Mouse (Mus musculus): ENCODE measurements around the gene Mtmr6.
"Not testable (repeated sequence)": the region's sequence is repeated elsewhere in the genome, so short reads cannot be mapped to it uniquely, and the experiment has no call there.

Mtmr6 gene

GRCm38 (mm10) chr14:60290363-60290762 is 25.3 kb downstream of the Mtmr6 start:
- CTCF ChIA-PET, result no interaction called here

GRCm38 (mm10) chr14:60295531-60295930 is 30.5 kb downstream of the Mtmr6 start:
- CTCF ChIA-PET, result no interaction called here

- CTCF ChIA-PET, result no interaction called here
Measured at GRCm38 (mm10) chr14:60300224-60300991, 35.4 kb downstream of the Mtmr6 start.

- CTCF ChIA-PET, result no interaction called here
Measured at GRCm38 (mm10) chr14:60301024-60301423, 36.0 kb downstream of the Mtmr6 start.

GRCm38 (mm10) chr14:60302441-60302840 is 37.4 kb downstream of the Mtmr6 start:
- CTCF ChIA-PET, result no interaction called here

- CTCF ChIA-PET, result no interaction called here
Measured at GRCm38 (mm10) chr14:60304441-60305220, 39.6 kb downstream of the Mtmr6 start.

DNA sequence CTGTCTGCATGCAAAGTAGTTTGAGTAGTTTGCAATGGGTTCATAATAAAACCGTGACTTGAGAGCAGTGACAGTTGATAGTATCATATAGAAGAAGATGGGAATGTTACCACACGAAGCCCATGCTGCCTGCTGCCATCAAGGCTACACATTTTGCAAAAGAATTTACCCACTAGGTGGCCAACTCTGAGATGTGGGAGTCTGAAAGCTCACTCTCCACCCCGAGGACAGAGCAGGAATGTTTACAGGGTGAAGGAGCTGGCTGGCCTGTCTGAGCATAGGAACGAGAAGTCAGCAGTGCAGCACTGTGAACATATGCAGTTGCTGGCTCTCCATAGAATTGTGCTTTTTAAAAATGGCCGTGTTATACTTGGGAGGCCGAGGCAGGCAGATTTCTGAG is 43.1 kb downstream of the Mtmr6 start:
- CTCF ChIA-PET, result no interaction called here

DNA sequence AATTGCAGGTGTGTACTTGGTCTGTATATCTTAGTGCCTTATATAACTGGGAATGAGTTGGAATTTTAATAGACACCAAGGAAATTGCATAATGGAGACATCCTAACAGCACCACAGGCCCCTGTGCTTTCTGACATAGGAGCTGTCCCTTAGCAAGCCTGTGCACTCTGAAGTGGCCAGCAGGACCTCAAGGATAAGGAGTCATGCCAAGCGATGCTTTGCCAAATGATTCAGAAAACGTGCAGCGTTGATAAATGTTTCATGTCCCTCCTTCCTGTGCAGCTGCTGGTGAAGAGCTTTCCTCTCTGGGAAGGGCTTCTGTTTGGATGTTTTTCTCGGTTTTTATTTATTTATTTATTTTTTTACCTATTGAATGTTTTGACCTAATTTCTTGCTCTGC is 45.7 kb downstream of the Mtmr6 start:
- CTCF ChIA-PET, result no interaction called here

- CTCF ChIA-PET, result no interaction called here
Measured at GRCm38 (mm10) chr14:60319231-60319630, 54.2 kb downstream of the Mtmr6 start.

- CTCF ChIA-PET, result no interaction called here
Measured at GRCm38 (mm10) chr14:60320813-60321212, 55.8 kb downstream of the Mtmr6 start.

- CTCF ChIA-PET, result not testable (repeated sequence)
Measured at GRCm38 (mm10) chr14:60340001-60340400, 75.0 kb downstream of the Mtmr6 start.

- CTCF ChIA-PET, result no interaction called here
Measured at GRCm38 (mm10) chr14:60340570-60340969, 75.5 kb downstream of the Mtmr6 start.

DNA sequence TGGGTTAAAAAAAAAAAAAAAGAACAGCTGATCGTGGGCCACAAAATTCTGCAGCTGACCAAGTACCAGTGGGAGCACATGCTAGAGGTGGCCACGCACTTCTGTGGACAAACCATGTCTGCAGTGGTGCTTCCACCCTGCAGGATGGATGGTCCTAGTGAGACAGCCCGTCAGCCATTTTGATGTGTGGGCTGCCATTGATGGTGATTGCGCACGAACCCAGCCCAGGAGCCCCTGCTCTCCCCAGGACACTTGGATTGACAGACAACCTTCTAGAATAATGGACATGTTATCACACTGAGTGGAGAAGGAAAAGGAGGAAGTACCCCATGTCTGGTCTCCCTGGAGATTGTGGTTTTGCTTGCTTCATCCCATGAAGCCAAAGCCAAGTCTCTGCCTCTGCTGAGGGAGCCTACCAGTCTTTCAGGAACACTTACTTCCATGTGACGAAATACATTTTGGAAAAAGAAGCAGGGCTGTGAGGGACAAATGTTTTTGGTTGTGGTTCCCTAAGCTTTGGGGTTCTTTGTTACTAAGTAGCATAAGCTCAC is 80.4 kb downstream of the Mtmr6 start:
- CTCF ChIA-PET, result no interaction called here

Measured in spleen, embryonic (tissue).